Mouse (Mus musculus) kidney, adult 10 weeks (tissue): ENCODE results near the gene Zfp12. TPM values are rescaled to one million over a fixed set of nuclear protein-coding genes. Genes with fewer than 3 reads are reported as not detected.

Source experiments
- polyA plus RNA-seq: library from polyadenylated mRNA; stranded (reverse); fragments of 350-450 nt; fragmentation: Illumina TruSeq; extraction: RNeasy Lipid Tissue Mini Kit (QIAGEN cat#74804); gene quantifications from one replicate; pipeline ENCODE4 v1.2.3, GENCODE M21; 2014; ENCODE audit warnings: low read depth, low replicate concordance

The Zfp12 gene
- 8.0 TPM for polyA plus RNA-seq

GRCm38 (mm10) chr5:143235028-143235693 is at the start of gene Zfp12:
TSS of gene Zfp12 (plus strand) at chr5:143235163.

DNA sequence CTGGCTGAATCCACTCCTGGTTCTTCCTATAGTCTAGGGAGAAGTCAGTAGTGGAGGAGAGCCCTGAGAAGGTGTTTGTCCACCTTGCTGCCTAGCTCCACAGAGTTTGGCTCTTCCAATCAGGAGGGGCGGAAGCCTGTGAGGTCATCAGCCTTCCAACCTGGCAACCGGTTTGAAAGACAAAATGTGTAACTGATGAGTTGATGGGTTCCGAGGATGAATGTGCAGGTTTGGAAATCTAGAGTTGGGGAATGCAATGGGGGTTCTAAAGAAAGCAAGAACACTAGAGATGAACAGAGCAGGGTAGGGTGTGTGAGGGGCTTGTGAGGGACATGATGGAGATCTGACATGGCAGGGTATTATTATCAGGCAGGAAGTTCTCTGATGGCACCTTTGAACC is 8.2 kb upstream of the Zfp12 start, which contains the start of gene Spdye4a:
Gene Spdye4a, minus strand, starts transcription at position 101 of the 400 bp plus-strand sequence.

DNA sequence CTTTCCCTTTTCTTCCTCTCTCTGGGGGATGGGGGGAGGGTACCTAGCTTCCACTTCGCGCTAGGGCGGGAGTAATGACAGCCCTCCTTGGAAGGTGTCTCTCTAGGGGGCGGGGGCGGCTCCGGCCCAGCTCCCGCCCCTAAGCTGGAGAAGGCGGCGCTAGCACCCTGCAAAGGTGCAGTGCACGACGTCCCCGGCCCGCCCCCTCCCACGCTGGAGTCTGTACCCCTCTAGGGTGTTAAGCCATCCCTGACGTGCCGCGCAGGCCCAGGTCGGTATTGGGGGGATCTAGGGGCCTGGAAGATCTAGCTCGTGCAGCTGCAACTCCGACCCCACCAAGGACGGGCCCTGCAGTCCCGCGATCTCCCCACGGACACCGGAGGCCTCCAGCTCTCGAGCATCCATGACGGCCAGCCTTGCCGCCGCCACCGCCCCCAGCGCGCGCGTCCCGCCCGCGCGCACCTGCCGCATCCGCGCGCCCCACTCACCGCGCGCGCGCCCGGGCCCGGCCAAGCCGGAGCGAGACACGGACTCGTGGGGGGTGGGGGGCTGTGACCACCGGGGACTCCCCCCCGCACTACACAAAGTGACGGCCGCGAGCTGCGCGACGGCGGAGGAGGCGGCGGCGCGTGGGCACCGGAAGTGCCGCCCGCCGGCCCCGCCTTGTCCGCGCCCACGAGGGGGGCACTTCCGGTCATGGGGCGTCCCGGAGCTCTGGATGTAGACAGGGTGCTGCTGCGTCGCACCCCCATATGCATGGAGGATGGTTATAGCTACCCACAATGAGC is 34.6 kb downstream of the Zfp12 start, which contains the start of gene Zfp316:
Gene Zfp316, minus strand, starts transcription at position 660 of the 788 bp plus-strand sequence.

DNA sequence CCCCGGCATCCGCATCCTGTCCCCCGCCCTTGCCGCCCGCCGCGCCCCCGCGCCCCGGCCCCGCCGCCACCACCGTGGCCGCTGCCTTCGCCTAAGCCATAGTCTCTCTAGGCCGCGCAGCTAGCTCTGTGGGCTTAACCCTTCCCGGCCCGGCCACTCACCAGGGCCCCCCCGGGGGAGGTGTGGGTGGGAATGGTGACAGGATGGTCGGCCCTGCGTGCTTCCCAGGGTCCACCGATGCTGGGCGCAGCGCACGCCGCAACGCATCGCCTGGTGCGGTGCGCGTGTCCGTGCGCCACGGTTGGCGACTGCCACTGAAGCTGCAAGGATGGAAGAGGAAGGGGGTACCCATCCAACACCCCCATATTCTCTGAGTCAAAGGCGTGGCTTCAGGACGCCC is 58.4 kb downstream of the Zfp12 start, which contains the start of gene Zfp853:
Gene Zfp853, minus strand, starts transcription at position 220 of the 400 bp plus-strand sequence.

Other genes with a start within 250 kb of the Zfp12 start
- gene Rnf216, start 122.2 kb upstream of the Zfp12 start, polyA plus RNA-seq = 31.1 TPM
- gene Olfr718-ps1, start 87.6 kb upstream of the Zfp12 start, polyA plus RNA-seq = not detected
- gene Rbak, start 54.4 kb upstream of the Zfp12 start, polyA plus RNA-seq = 6.1 TPM
- not detected for gene Spdye4b, start 54.1 kb upstream of the Zfp12 start, polyA plus RNA-seq
- not detected for gene Spdye4a, start 8.3 kb upstream of the Zfp12 start, polyA plus RNA-seq
- 1.0 TPM for gene Zfp316, start 34.9 kb downstream of the Zfp12 start, polyA plus RNA-seq
- not detected for gene Zfp853, start 58.5 kb downstream of the Zfp12 start, polyA plus RNA-seq
- 0.89 TPM for gene E130309D02Rik, start 80.2 kb downstream of the Zfp12 start, polyA plus RNA-seq
- gene Zdhhc4, start 94.1 kb downstream of the Zfp12 start, polyA plus RNA-seq = 10.8 TPM
- gene Grid2ip, start 122.2 kb downstream of the Zfp12 start, polyA plus RNA-seq = not detected
- 60.6 TPM for gene Kdelr2, start 168.7 kb downstream of the Zfp12 start, polyA plus RNA-seq
- gene Daglb, start 229.4 kb downstream of the Zfp12 start, polyA plus RNA-seq = 0.53 TPM